Mouse (Mus musculus) testis, adult 2 months (tissue): ENCODE results near the gene Terf2.

Experiments used
- CTCF ChIP-seq: fragments of 200-500 bp; IDR thresholded peaks from 2 replicates; pipeline ENCODE4 v1.5.1; 2012; ENCODE audit warnings: low read depth, mild to moderate bottlenecking, inconsistent platforms, low read length, moderate library complexity; ENCODE audit not compliant: control insufficient read depth, insufficient read depth, insufficient replicate concordance
- POLR2A ChIP-seq: fragments of 200-500 bp; IDR thresholded peaks from 2 replicates; pipeline ENCODE4 v1.6.1; 2012; ENCODE audit warnings: low read depth, mild to moderate bottlenecking, inconsistent platforms, low read length, moderate library complexity; ENCODE audit not compliant: control insufficient read depth

- TF ChIP-seq CTCF, result no peak
- TF ChIP-seq POLR2A, result no peak
These were observed 22.6 kb downstream of the Terf2 start for GRCm38 (mm10) chr8:107073706-107074105.
